7 mouse cellular contexts compared by ENCODE assay signal in the genomic region with DNA sequence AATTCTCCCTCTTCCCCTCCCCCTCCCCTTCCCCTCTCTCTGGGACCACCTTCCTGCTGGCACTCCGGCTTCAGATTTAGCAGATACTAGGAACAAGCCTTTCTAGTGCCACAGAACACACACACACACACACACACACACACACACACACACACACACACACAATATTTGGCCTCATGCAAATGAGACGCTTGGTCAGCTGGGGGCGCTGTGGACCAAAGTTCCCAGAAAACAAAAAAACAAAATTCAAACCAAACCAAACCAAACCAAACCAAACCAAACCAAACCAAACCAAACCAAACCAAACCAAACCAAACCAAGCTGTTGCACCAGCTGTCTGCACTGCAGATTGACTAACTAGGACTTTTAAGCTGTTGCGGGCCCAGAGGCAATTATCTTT. TPM values are rescaled to one million over a fixed set of nuclear protein-coding genes. Genes with fewer than 3 reads are reported as not detected.
A peak's percentile ranks its signal among the peaks of the same experiment; 100 is the strongest.
DNase-seq lines count a peak whose midpoint lies in the region; ATAC-seq and TF ChIP-seq lines count a peak whose summit lies in the region.

No protein-coding gene starts in this region.

- no peak overlapping the region for H3K4me3 ChIP-seq in intestine, postnatal 0 days (ENCODE audit: low read depth, low read length)
- H3K4me3 ChIP-seq in intestine, embryonic 16.5 days (ENCODE audit: low read length) = no peak overlapping the region
- no peak overlapping the region for H3K4me3 ChIP-seq in ES-Bruce4 (ENCODE audit: low read depth, low read length)

- peaks cover 24% of the 10 kb centered on the region for H3K27me3 ChIP-seq in intestine, postnatal 0 days (replicated peaks; ENCODE audit: control insufficient read depth, insufficient read depth, low read length)
- H3K27me3 ChIP-seq in intestine, embryonic 16.5 days (replicated peaks; ENCODE audit: control insufficient read depth, insufficient read depth, low read length) = peaks cover 11% of the 10 kb centered on the region; the same call in 1 of the 2 replicates
- no peaks in the 10 kb centered on the region for H3K27me3 ChIP-seq in ES-Bruce4 (ENCODE audit: control insufficient read depth, insufficient read depth, low read length, poor library complexity, severe bottlenecking)

- H3K27ac ChIP-seq in intestine, postnatal 0 days (ENCODE audit: low read depth, low read length) = no peak overlapping the region
- no peak overlapping the region for H3K27ac ChIP-seq in intestine, embryonic 16.5 days (ENCODE audit: low read length)
- no peak overlapping the region for H3K27ac ChIP-seq in ES-Bruce4 (ENCODE audit: insufficient read depth, low read length)

- no peaks in the 10 kb centered on the region for H3K4me1 ChIP-seq in intestine, postnatal 0 days (replicated peaks; ENCODE audit: control insufficient read depth, insufficient read depth, low read length)
- H3K4me1 ChIP-seq in intestine, embryonic 16.5 days (ENCODE audit: control insufficient read depth, insufficient read depth, low read length) = peaks cover 7% of the 10 kb centered on the region
- no peaks in the 10 kb centered on the region for H3K4me1 ChIP-seq in ES-Bruce4 (ENCODE audit: control insufficient read depth, insufficient read depth, low read length)

- no peak overlapping the region for H3K4me2 ChIP-seq in intestine, postnatal 0 days (replicated peaks; ENCODE audit: low read depth)
- H3K4me2 ChIP-seq in intestine, embryonic 16.5 days (ENCODE audit: low read depth, low read length) = no peak overlapping the region

- peak; percentile 62 for TF ChIP-seq CTCF in intestine, postnatal 0 days (IDR thresholded peaks at IDR 0.05; ENCODE audit: low read depth)
- TF ChIP-seq CTCF in ES-Bruce4 (IDR thresholded peaks at IDR 0.05; ENCODE audit: low read depth, low read length) = peak; percentile 45

- H3K9ac ChIP-seq in intestine, postnatal 0 days (ENCODE audit: low read depth, low read length) = no peak overlapping the region
- H3K9ac ChIP-seq in intestine, embryonic 16.5 days (ENCODE audit: low read depth, low read length) = no peak overlapping the region
- no peak overlapping the region for H3K9ac ChIP-seq in ES-Bruce4 (ENCODE audit: low read depth, poor library complexity, severe bottlenecking)

- no peak for TF ChIP-seq EP300 in ES-Bruce4 (IDR thresholded peaks at IDR 0.05; ENCODE audit: insufficient read depth, low read depth, low read length)

- WGBS in intestine, postnatal 0 days = 67% methylated on average over 3 of the region's 4 CpGs
- WGBS in intestine, embryonic 16.5 days = 65% methylated on average over 4 of the region's 4 CpGs

- DNase-seq in 416B (ENCODE audit: low read depth) = peak; percentile 10
- DNase-seq in cerebellum, postnatal 10 days = peak; percentile 69 to 82
- no peak for DNase-seq in frontal cortex, adult 2 months (ENCODE audit: extremely low spot score in 1 of 2, low spot score in 1 of 2)

- no peak for TF ChIP-seq POLR2A in ES-Bruce4 (IDR thresholded peaks at IDR 0.05; ENCODE audit: insufficient read depth, low read length)

- 0 out of 2 replicates have a peak, but pooled peaks cover 4% of the 10 kb centered on the region for H3K9me3 ChIP-seq in intestine, postnatal 0 days (ENCODE audit: control insufficient read depth)
- no peaks in the 10 kb centered on the region for H3K9me3 ChIP-seq in intestine, embryonic 16.5 days (ENCODE audit: control insufficient read depth, low read length)
- no peaks in the 10 kb centered on the region for H3K9me3 ChIP-seq in ES-Bruce4 (replicated peaks; ENCODE audit: control insufficient read depth, insufficient read depth, low read length, poor library complexity, severe bottlenecking)

- ATAC-seq in intestine, postnatal 0 days = no peak
- no peak for ATAC-seq in intestine, embryonic 16.5 days
- no peak for ATAC-seq in granulocyte monocyte progenitor cell, adult 5-6 weeks (replicated peaks; ENCODE audit: poor library complexity, severe bottlenecking)

- H3K36me3 ChIP-seq in intestine, postnatal 0 days (ENCODE audit: control insufficient read depth, insufficient read depth) = no peaks in the 10 kb centered on the region
- no peaks in the 10 kb centered on the region for H3K36me3 ChIP-seq in intestine, embryonic 16.5 days (ENCODE audit: control insufficient read depth, insufficient read depth, low read length)
- H3K36me3 ChIP-seq in ES-Bruce4 (ENCODE audit: control insufficient read depth, insufficient read depth, low read length, poor library complexity, severe bottlenecking) = no peaks in the 10 kb centered on the region

RNA-seq across cellular contexts. Expression of gene Syt13, which starts 4.5 kb away (rescaled TPM):
- polyA plus RNA-seq in intestine, postnatal 0 days (2015; fragmentation: Nextera tagmentation; extraction: Ambion mirVana) = 1.7 and 2.5 TPM in 2 replicates
- polyA plus RNA-seq in intestine, embryonic 16.5 days (2015; fragmentation: Nextera tagmentation; extraction: Ambion mirVana) = 5.4 and 6.9 TPM in 2 replicates
- 11.2 and 11.8 TPM in 2 replicates for polyA plus RNA-seq in ES-Bruce4 (2011; ENCODE audit: insufficient read depth, insufficient read length, low read depth, missing spikeins)
- 103 and 104 TPM in 2 replicates for polyA plus RNA-seq in frontal cortex, adult 2 months (2012; rRNA removed)
- total RNA-seq in granulocyte monocyte progenitor cell, adult 5-6 weeks (2014; fragmentation: Nextera tagmentation) = not detected in 2 replicates
- total RNA-seq in granulocyte monocyte progenitor cell, adult 5-6 weeks (2017) = not detected in 2 replicates

Comparison
In these comparisons a context has a peak if more than half of its experiments do, and no peak if none do; other contexts are left out.
1. DNase-seq: peak in 416B (single experiment) and cerebellum, postnatal 10 days (2 of 2); none in frontal cortex, adult 2 months (0 of 2).